Mouse (Mus musculus): ENCODE results near the gene Rer1.

Rer1 gene

DNA sequence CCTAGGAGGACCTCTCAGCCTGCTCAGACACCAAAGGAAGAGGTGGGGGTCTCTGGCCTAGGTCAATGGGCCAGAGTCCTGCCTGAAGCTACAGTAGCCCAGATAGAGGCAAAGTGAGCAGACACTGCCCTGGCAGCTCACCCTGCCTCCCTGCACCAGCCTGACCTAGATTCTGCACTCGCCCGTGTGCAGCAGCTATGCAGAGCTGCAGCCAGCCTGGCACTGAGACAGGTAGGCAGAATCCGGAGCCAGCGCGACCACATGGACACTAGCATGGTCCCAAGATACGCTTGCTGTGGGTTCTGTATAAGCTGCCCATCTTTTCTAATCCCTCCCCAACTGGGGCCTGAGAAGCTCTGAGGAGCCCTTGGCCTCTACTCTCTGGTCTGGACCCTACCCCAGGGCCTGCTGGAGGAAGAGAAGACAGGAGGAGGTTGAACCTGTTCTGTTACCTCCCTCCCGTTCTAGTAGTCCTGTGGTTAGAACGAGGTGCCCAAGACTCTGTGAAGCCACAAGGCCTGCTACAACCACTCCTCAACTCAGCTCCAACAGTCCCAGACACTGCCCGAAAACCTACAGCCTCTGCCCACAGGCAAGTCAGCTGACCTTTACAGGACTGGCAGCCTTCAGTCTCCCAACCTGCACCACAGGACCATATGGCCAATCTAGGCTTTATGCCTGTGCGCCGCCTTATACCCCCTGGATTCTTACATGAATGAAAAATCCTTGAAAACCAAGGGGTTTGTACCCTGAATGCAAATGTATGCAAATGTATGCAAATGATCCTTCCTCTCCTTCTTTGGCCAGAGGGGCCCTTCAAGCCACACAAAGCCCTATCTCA is 61.8 kb downstream of the Rer1 start:
- DNase-seq (ENCODE audit: low read depth, low spot score) = no peak

Measured in embryo, embryonic 11.5 days (tissue).